Mouse (Mus musculus) thymus, postnatal 4 days (tissue): ENCODE data around the gene Mipol1.
A peak's percentile ranks its signal among the peaks of the same experiment; 100 is the strongest.

Experiments
- DNase-seq: peaks from one replicate; pipeline ENCODE4 v3.0.0; 2021

The Mipol1 gene

GRCm38 (mm10) chr12:57528335-57528734 is 298.1 kb downstream of the Mipol1 start:
- no peak for DNase-seq

GRCm38 (mm10) chr12:57530474-57530873 is 300.2 kb downstream of the Mipol1 start:
- DNase-seq: no peak

- no peak for DNase-seq
Measured at GRCm38 (mm10) chr12:57534517-57534878, 304.3 kb downstream of the Mipol1 start.

- DNase-seq: no peak
Measured at GRCm38 (mm10) chr12:57534879-57535611, 304.8 kb downstream of the Mipol1 start.

GRCm38 (mm10) chr12:57536056-57536908 is 306.1 kb downstream of the Mipol1 start:
- no peak for DNase-seq

GRCm38 (mm10) chr12:57536909-57537670 is 306.9 kb downstream of the Mipol1 start:
- no peak for DNase-seq

GRCm38 (mm10) chr12:57537791-57538587 is 307.8 kb downstream of the Mipol1 start:
- no peak for DNase-seq

GRCm38 (mm10) chr12:57538588-57539550 is 308.6 kb downstream of the Mipol1 start:
- no peak for DNase-seq

GRCm38 (mm10) chr12:57539551-57539985 is 309.3 kb downstream of the Mipol1 start:
- no peak for DNase-seq

GRCm38 (mm10) chr12:57541118-57541517 is 310.9 kb downstream of the Mipol1 start:
- no peak for DNase-seq

- peak; percentile 59 for DNase-seq
Measured at GRCm38 (mm10) chr12:57541931-57542745, 311.9 kb downstream of the Mipol1 start.

- DNase-seq: no peak
Measured at GRCm38 (mm10) chr12:57542746-57543626, 312.8 kb downstream of the Mipol1 start.

GRCm38 (mm10) chr12:57543627-57543991 is 313.4 kb downstream of the Mipol1 start:
- DNase-seq: no peak

- DNase-seq: peak; percentile 67
Measured at GRCm38 (mm10) chr12:57544641-57545370, 314.6 kb downstream of the Mipol1 start.

- no peak for DNase-seq
Measured at GRCm38 (mm10) chr12:57545371-57546241, 315.4 kb downstream of the Mipol1 start.
